Mouse (Mus musculus) myocyte (in vitro differentiated cells): ENCODE data around the gene Dynlrb1. TPM values are rescaled to one million over a fixed set of nuclear protein-coding genes. Genes with fewer than 3 reads are reported as not detected.

ENCODE experiments used
- H3K27me3 ChIP-seq: one replicate; pipeline ENCODE4 v1.6.1; 2011; ENCODE audit not compliant: control insufficient read depth, insufficient read depth, insufficient read length
- H3K36me3 ChIP-seq: one replicate; pipeline ENCODE4 v1.6.1; 2011; ENCODE audit not compliant: control insufficient read depth, insufficient read depth
- H3K4me2 ChIP-seq: one replicate; pipeline ENCODE4 v1.6.1; 2011; ENCODE audit warnings: low read depth, control low read depth
- H3K4me3 ChIP-seq: one replicate; pipeline ENCODE4 v1.5.1; 2011; ENCODE audit warnings: mild to moderate bottlenecking, control low read depth, moderate library complexity
- H3K79me2 ChIP-seq: one replicate; pipeline ENCODE4 v1.6.1; 2011; ENCODE audit not compliant: control insufficient read depth, insufficient read depth
- H3ac ChIP-seq: one replicate; pipeline ENCODE4 v1.6.1; 2011; ENCODE audit not compliant: control insufficient read depth, insufficient read length
- CEBPB ChIP-seq: IDR thresholded peaks from 2 replicates; pipeline ENCODE4 v1.6.1; 2011; ENCODE audit warnings: mild to moderate bottlenecking, moderate library complexity; ENCODE audit not compliant: poor library complexity, insufficient read depth, severe bottlenecking
- E2F4 ChIP-seq: IDR thresholded peaks from one replicate; pipeline ENCODE4 v1.6.1; 2011; ENCODE audit warnings: mild to moderate bottlenecking, control low read depth, moderate library complexity; ENCODE audit not compliant: insufficient read depth
- MAX ChIP-seq: IDR thresholded peaks from one replicate; pipeline ENCODE4 v1.6.1; 2011; ENCODE audit warnings: low read depth, mild to moderate bottlenecking, control low read depth
- MYOD1 ChIP-seq, 3 experiments: IDR thresholded peaks; one replicate each; pipeline ENCODE4 v1.6.1; 2011; ENCODE audit warnings: control low read depth in 2 of 3, low read depth in 2 of 3, mild to moderate bottlenecking in 2 of 3, moderate library complexity in 1 of 3; ENCODE audit not compliant: insufficient read length in 2 of 3, control insufficient read depth in 1 of 3
- MYOG ChIP-seq, 3 experiments: IDR thresholded peaks; one replicate each; pipeline ENCODE4 v1.6.1; 2011; ENCODE audit warnings: control low read depth in 2 of 3, low read depth in 2 of 3, mild to moderate bottlenecking in 2 of 3; ENCODE audit not compliant: insufficient read length in 2 of 3, control insufficient read depth in 1 of 3, insufficient read depth in 1 of 3
- POLR2A ChIP-seq: IDR thresholded peaks from one replicate; pipeline ENCODE4 v1.6.1; 2011; ENCODE audit warnings: low read depth, mild to moderate bottlenecking, control low read depth, moderate library complexity; ENCODE audit not compliant: insufficient read length
- POLR2AphosphoS2 ChIP-seq: IDR thresholded peaks from one replicate; pipeline ENCODE4 v1.6.1; 2011; ENCODE audit warnings: low read depth, control low read depth; ENCODE audit not compliant: insufficient read length
- REST ChIP-seq: IDR thresholded peaks from one replicate; pipeline ENCODE4 v1.6.1; 2011; ENCODE audit warnings: mild to moderate bottlenecking, control low read depth, moderate library complexity; ENCODE audit not compliant: insufficient read depth, insufficient read length
- SRF ChIP-seq: IDR thresholded peaks from one replicate; pipeline ENCODE4 v1.6.1; 2011; ENCODE audit warnings: low read depth; ENCODE audit not compliant: control insufficient read depth, insufficient read length
- TCF12 ChIP-seq: IDR thresholded peaks from one replicate; pipeline ENCODE4 v1.6.1; 2011; ENCODE audit warnings: mild to moderate bottlenecking, control low read depth; ENCODE audit not compliant: poor library complexity, insufficient read depth, severe bottlenecking
- TCF3 ChIP-seq: IDR thresholded peaks from one replicate; pipeline ENCODE4 v1.6.1; 2011; ENCODE audit warnings: low read depth, control low read depth; ENCODE audit not compliant: insufficient read length
- USF1 ChIP-seq: IDR thresholded peaks from one replicate; pipeline ENCODE4 v1.6.1; 2011; ENCODE audit warnings: low read depth, mild to moderate bottlenecking, control low read depth, moderate library complexity
- polyA plus RNA-seq: library from polyadenylated mRNA; unstranded; fragments of >200 nt; fragmentation: generic; extraction: Trizol; gene quantifications from one replicate; pipeline ENCODE4 v1.2.1, GENCODE M21; 2012; ENCODE audit warnings: missing spikeins

Gene Dynlrb1
- 418 TPM for polyA plus RNA-seq

- Histone ChIP-seq H3K79me2 (peaks cover 48% of the 10 kb centered on the region), H3K36me3 (no peaks in the 10 kb centered on the region), H3K4me3 (peak within 1 kb of the TSS; percentile 75), H3K4me2 (peak within 1 kb of the TSS; percentile 90), H3ac (peak within 1 kb of the TSS; percentile 37), H3K27me3 (no peaks in the 10 kb centered on the region)
- TF ChIP-seq MYOD1 (IDR thresholded peaks at IDR 0.05; ENCODE audit: control insufficient read depth in 1 of 3, insufficient read length in 2 of 3, low read depth in 2 of 3) (no peak), TCF3 (no peak), MYOG (IDR thresholded peaks at IDR 0.05; ENCODE audit: control insufficient read depth in 1 of 3, insufficient read depth in 1 of 3, insufficient read length in 2 of 3, low read depth in 2 of 3) (no peak), POLR2AphosphoS2 (peak; percentile 72), POLR2A (peak; percentile 81), MAX (no peak), CEBPB (no peak), USF1 (no peak), SRF (no peak), E2F4 (no peak)
Observed at GRCm38 (mm10) chr2:155236362-155236992, at the start of gene Dynlrb1. TSS of gene Dynlrb1 (plus strand) at chr2:155236533.

DNA sequence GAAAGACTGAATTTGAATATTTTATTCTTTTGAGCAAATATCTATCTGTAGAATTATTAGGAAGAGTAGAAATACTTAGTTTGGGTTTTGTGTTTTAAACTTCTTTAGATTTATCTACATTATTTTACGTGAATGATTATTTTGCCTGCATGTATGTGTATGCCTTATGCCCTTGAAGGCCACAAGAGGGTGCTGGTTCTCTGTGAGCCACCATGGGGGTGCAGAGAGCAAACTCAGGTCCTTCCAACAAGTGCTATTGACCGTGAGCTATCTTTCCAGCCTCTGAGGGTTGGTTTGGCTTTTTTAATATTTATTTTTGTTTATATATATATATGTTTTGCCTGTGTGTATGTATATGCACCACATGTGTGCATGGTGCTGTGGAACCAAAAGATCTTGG is 28.9 kb upstream of the Dynlrb1 start:
- Histone ChIP-seq H3K27me3 (no peaks in the 10 kb centered on the region), H3K4me3 (no peak overlapping the region), H3K79me2 (no peaks in the 10 kb centered on the region), H3K36me3 (peaks cover 34% of the 10 kb centered on the region), H3ac (no peak overlapping the region), H3K4me2 (no peak overlapping the region)
- TF ChIP-seq MYOG (IDR thresholded peaks at IDR 0.05; ENCODE audit: control insufficient read depth in 1 of 3, insufficient read depth in 1 of 3, insufficient read length in 2 of 3, low read depth in 2 of 3) (no peak), USF1 (no peak), TCF3 (no peak), MYOD1 (IDR thresholded peaks at IDR 0.05; ENCODE audit: control insufficient read depth in 1 of 3, insufficient read length in 2 of 3, low read depth in 2 of 3) (no peak)

DNA sequence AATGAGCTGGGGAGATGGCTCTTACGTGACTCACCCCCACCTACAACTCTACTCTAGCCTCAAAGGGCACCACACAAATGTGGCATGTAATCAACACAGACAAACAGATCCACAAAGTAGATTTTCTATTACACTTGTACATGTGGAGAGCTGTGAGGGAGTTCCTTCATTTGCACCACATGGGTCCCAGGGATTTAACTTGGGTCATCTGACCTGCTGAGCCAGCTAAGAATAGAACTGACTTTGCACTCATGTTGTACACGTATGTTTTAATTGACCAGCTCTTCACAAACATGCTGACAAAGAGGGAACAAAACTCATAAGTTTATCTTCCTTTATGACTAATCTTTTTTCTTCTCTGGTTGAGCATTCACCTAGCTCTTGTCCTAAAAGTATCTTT is 13.2 kb upstream of the Dynlrb1 start:
- Histone ChIP-seq H3K27me3 (no peaks in the 10 kb centered on the region), H3K36me3 (peaks cover 24% of the 10 kb centered on the region), H3K4me3 (no peak overlapping the region), H3K79me2 (no peaks in the 10 kb centered on the region), H3K4me2 (no peak overlapping the region), H3ac (no peak overlapping the region)
- TF ChIP-seq REST = no peak

GRCm38 (mm10) chr2:155224721-155225120 is 11.6 kb upstream of the Dynlrb1 start:
- peak; percentile 37 for TF ChIP-seq TCF12
- TF ChIP-seq POLR2AphosphoS2 = no peak
- TF ChIP-seq MYOD1 (IDR thresholded peaks at IDR 0.05; ENCODE audit: control insufficient read depth in 1 of 3, insufficient read length in 2 of 3, low read depth in 2 of 3) = peak; percentile 83 to 94 (median 93)
- TF ChIP-seq USF1 = no peak
- no peak for TF ChIP-seq MAX
- no peak for TF ChIP-seq POLR2A
- peak; percentile 74 to 92 (median 81) for TF ChIP-seq MYOG (IDR thresholded peaks at IDR 0.05; ENCODE audit: control insufficient read depth in 1 of 3, insufficient read depth in 1 of 3, insufficient read length in 2 of 3, low read depth in 2 of 3)
- Histone ChIP-seq H3ac (no peak overlapping the region), H3K4me2 (peak overlapping the region; percentile 35), H3K36me3 (peaks cover 18% of the 10 kb centered on the region), H3K4me3 (no peak overlapping the region), H3K79me2 (no peaks in the 10 kb centered on the region), H3K27me3 (no peaks in the 10 kb centered on the region)

DNA sequence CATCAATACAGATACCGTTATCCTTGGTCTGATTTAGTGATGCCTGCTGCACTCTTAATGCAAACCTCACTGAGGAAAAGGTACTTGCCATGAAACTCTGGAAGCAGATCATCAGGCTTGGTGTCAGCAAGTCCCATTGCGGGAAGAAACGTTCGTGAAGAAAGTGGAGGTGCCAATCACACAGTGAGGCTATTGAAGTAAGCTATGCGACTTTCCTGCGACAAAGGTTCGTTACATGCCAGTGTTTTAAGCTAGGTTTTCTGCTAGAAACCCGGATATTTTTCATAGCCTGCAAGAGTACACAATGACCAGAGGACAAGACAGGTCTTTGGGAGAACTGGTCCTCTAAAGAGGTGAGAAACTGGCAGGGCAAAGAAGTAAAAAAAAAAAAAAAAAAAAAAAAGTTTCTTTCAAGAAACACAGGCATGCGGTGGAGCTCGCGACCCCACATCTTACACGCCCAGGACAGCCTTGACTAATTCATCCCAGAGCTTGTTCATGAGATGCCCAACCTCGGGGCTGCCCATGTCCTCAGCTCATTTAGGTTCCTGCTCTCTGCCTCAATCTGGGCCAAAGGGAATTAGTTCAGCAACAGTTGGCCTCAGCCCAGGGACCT is 479 bp upstream of the Dynlrb1 start:
- H3ac ChIP-seq = peak overlapping the region; percentile 37
- no peaks in the 10 kb centered on the region for H3K36me3 ChIP-seq
- TF ChIP-seq POLR2A (no peak), MAX (no peak), REST (no peak), TCF3 (no peak), USF1 (no peak), CEBPB (no peak), POLR2AphosphoS2 (no peak)
- H3K79me2 ChIP-seq = peaks cover 41% of the 10 kb centered on the region
- no peaks in the 10 kb centered on the region for H3K27me3 ChIP-seq
- peak overlapping the region; percentile 78 for H3K4me2 ChIP-seq
- peak overlapping the region; percentile 75 for H3K4me3 ChIP-seq
